Mouse (Mus musculus) effector memory CD4-positive, alpha-beta T cell, adult 7 months (primary cell): ENCODE data around the gene Gm884. TPM values are rescaled to one million over a fixed set of nuclear protein-coding genes. Genes with fewer than 3 reads are reported as not detected.

ENCODE experiments used
- polyA plus RNA-seq: library from polyadenylated mRNA; unstranded; fragments of 100-300 nt; shearing (Covaris generic); gene quantifications from one replicate; pipeline ENCODE4 v1.2.1, GENCODE M21; 2017

Gm884 gene
- polyA plus RNA-seq: 0.11 TPM

DNA sequence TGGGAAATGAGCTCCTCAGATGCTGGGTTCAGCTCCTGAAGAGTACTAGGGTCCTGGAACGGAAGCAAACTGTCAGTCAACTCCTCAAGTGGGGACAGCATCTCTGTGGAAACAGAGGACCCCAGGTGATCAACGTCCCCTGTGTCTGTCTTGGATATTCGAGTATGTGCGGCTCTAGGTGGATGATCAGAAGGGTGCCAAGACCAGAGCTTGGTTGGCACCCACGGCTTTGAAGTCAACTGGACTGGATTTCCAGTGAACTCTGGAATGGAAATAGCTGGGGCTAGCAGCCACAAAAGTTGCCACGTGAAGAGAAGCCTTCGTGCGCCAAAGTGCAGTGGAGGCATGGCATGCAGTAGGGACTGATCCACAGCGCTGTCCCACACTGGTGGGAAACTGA, at the start of gene Gm884:
TSS of gene Gm884 (minus strand) at position 101 of the 400 bp plus-strand sequence.

GRCm38 (mm10) chr11:103649301-103649982, 28.5 kb upstream of the Gm884 start, which contains the start of gene Rprml:
Gene Rprml (plus strand): TSS chr11:103649570.

GRCm38 (mm10) chr11:103638790-103639189, 17.9 kb upstream of the Gm884 start, which contains the start of gene Lyzl6:
Gene Lyzl6 (minus strand): TSS chr11:103638890.

DNA sequence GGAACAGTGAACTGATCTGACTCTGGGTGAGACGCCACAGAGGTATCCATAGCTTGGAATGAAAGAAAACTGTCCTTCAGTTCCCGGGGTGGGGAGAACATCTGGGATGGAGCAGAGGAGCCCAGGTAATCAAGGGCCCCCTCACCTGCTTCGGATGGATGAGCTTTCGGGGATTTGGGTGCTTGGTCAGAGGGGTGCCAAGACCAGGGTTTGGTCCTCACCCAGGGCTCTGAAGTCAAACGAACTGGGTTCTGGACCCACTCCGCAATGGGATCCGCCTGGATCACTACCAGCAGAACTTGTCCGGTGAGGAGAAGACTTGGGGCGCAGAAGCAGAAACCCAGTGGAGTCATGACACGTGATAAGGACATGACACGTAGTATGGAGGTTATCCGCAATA, 116.4 kb downstream of the Gm884 start, which contains the start of gene Lrrc37a:
TSS of gene Lrrc37a (minus strand) at position 101 of the 400 bp plus-strand sequence.

Other genes starting within 250 kb of the Gm884 start
- 24.9 TPM for gene Plekhm1, start 208.5 kb downstream of the Gm884 start, polyA plus RNA-seq
- 0.10 TPM for gene Lrrc37a, start 116.5 kb downstream of the Gm884 start, polyA plus RNA-seq
- not detected for gene Lyzl6, start 17.8 kb upstream of the Gm884 start, polyA plus RNA-seq
- gene Rprml, start 28.4 kb upstream of the Gm884 start, polyA plus RNA-seq: not detected
- gene Gosr2, start 76.8 kb upstream of the Gm884 start, polyA plus RNA-seq: 113 TPM
- not detected for gene Wnt9b, start 128.7 kb upstream of the Gm884 start, polyA plus RNA-seq
- 0.61 TPM for gene Wnt3, start 153.0 kb upstream of the Gm884 start, polyA plus RNA-seq